8 mouse cellular contexts compared by ENCODE assay signal in the genomic region with DNA sequence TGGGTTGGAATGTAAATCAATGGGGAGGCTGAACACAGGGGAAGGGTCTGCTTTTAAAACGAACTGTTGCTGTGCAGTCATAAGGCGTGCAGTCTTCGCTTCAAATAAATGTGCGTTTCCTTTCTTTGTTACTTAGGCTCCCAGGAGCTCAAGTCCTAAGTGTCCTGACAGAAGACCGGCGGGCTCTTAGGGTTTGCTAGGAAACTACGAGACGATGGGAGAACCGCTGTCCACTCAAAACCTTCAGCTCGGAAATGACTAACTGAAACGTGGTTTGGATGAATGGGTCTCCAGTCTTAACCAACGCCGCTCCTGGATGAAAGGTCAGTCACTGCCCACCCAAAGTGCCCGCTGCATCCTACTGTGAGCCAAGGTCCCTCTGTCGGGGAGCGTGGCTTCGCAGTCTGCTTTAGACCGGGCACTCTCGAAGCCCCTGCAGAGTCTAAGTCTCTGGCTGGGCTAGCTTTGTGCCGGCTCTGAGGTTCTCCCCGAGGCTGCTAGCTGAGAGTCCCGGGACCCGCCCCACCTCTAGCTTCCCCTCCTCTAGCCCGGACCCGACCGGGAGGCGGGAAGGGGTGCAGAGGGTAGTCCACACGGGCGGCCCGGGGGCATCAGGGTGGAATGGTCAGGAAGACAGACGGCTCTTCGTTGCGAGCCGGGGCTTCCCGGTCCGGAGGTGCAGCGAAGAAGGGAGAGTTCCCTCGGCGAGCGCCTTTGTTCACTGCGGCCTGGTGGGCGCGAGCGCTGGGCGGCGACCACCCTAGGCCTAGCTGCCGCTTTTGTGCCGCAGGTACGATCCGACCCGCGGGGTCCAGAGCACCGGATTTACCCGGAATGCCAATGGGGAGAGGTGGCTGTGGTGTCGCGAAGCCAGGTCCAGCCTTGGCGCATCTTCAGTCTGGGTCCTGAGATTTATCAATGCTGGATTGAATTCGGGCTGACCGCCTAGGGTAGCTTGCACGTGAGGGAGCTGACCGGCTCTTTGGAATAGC. TPM values are rescaled to one million over a fixed set of nuclear protein-coding genes. Genes with fewer than 3 reads are reported as not detected.
DNase-seq lines count a peak whose midpoint lies in the region; ATAC-seq lines count a peak whose summit lies in the region.

No protein-coding gene starts in this region.

- WGBS in limb, embryonic 13.5 days, result under 1% methylated on average over 61 of the region's 61 CpGs
- WGBS in midbrain, embryonic 14.5 days, result under 1% methylated on average over 61 of the region's 61 CpGs
- WGBS in stomach, embryonic 16.5 days, result under 1% methylated on average over 61 of the region's 61 CpGs

- intact Hi-C loops in heart, postnatal 14 days (cut with DNase I), result no loop called here

- peak; percentile 53 for ATAC-seq in CD4-positive, CD25-positive, alpha-beta regulatory T cell, adult 4 months
- ATAC-seq in limb, embryonic 13.5 days (ENCODE audit: low FRiP score, low read depth), result peak; percentile 79
- ATAC-seq in midbrain, embryonic 14.5 days (ENCODE audit: low FRiP score, low TSS enrichment), result peak; percentile 81
- ATAC-seq in stomach, embryonic 16.5 days (ENCODE audit: insufficient read depth, low FRiP score), result peak; percentile 59

- peak overlapping the region; percentile 97 for H3K9ac ChIP-seq in limb, embryonic 13.5 days
- peak overlapping the region; percentile 95 for H3K9ac ChIP-seq in midbrain, embryonic 14.5 days (replicated peaks; ENCODE audit: low read length)
- peak overlapping the region; percentile 85 for H3K9ac ChIP-seq in stomach, embryonic 16.5 days (ENCODE audit: low read length)

- H3K27ac ChIP-seq in limb, embryonic 13.5 days, result peak overlapping the region; percentile 93
- H3K27ac ChIP-seq in midbrain, embryonic 14.5 days (replicated peaks; ENCODE audit: low read depth, low read length), result peak overlapping the region; percentile 93
- H3K27ac ChIP-seq in stomach, embryonic 16.5 days (ENCODE audit: low read length), result peak overlapping the region; percentile 84

- H3K4me3 ChIP-seq in limb, embryonic 13.5 days, result peak overlapping the region; percentile 80
- peak overlapping the region; percentile 86 for H3K4me3 ChIP-seq in midbrain, embryonic 14.5 days (replicated peaks; ENCODE audit: low read depth, low read length)
- peak overlapping the region; percentile 70 for H3K4me3 ChIP-seq in stomach, embryonic 16.5 days (replicated peaks; ENCODE audit: low read length)

- H3K4me1 ChIP-seq in limb, embryonic 13.5 days, result peaks cover 11% of the 10 kb centered on the region
- H3K4me1 ChIP-seq in midbrain, embryonic 14.5 days (ENCODE audit: control insufficient read depth, insufficient read depth, low read length), result peaks cover 9% of the 10 kb centered on the region
- H3K4me1 ChIP-seq in stomach, embryonic 16.5 days (ENCODE audit: control insufficient read depth, insufficient read depth, low read length), result no peaks in the 10 kb centered on the region

- peaks cover 17% of the 10 kb centered on the region for H3K36me3 ChIP-seq in limb, embryonic 13.5 days
- H3K36me3 ChIP-seq in midbrain, embryonic 14.5 days (ENCODE audit: control insufficient read depth, insufficient read depth, low read length), result peaks cover 14% of the 10 kb centered on the region
- H3K36me3 ChIP-seq in stomach, embryonic 16.5 days (ENCODE audit: control insufficient read depth, insufficient read depth, low read length), result peaks cover 6% of the 10 kb centered on the region

- no peaks in the 10 kb centered on the region for H3K27me3 ChIP-seq in limb, embryonic 13.5 days
- H3K27me3 ChIP-seq in midbrain, embryonic 14.5 days (ENCODE audit: control insufficient read depth, insufficient read depth, low read length), result no peaks in the 10 kb centered on the region
- no peaks in the 10 kb centered on the region for H3K27me3 ChIP-seq in stomach, embryonic 16.5 days (ENCODE audit: control insufficient read depth, insufficient read depth, low read length)

- H3K4me2 ChIP-seq in limb, embryonic 13.5 days (replicated peaks), result peak overlapping the region; percentile 73
- peak overlapping the region; percentile 69 for H3K4me2 ChIP-seq in midbrain, embryonic 14.5 days (ENCODE audit: low read length)
- peak overlapping the region; percentile 80 for H3K4me2 ChIP-seq in stomach, embryonic 16.5 days (ENCODE audit: low read depth, low read length)

- H3K9me3 ChIP-seq in limb, embryonic 13.5 days, result no peaks in the 10 kb centered on the region
- no peaks in the 10 kb centered on the region for H3K9me3 ChIP-seq in midbrain, embryonic 14.5 days (ENCODE audit: control insufficient read depth, low read length)
- no peaks in the 10 kb centered on the region for H3K9me3 ChIP-seq in stomach, embryonic 16.5 days (replicated peaks; ENCODE audit: control insufficient read depth, low read length)

- peak; percentile 10 for DNase-seq in adrenal gland, adult 2 months
- DNase-seq in adrenal gland, adult 8-10 months, result no peak
- peak; percentile 40 for DNase-seq in embryo, embryonic 11.5 days (ENCODE audit: low read depth, low spot score)
- peak; percentile 11 to 22 for DNase-seq in heart, postnatal 14 days
- peak; percentile 79 for DNase-seq in midbrain, embryonic 14.5 days

RNA-seq across cellular contexts. Expression of a gene that starts 0.8 kb away (rescaled TPM):
- total RNA-seq in adrenal gland, adult 2 months (2021), result under 1 TPM; 0.24 to 0.75 TPM
- 0.15 TPM in 1 of 2 replicates, not detected in the other for polyA plus RNA-seq in adrenal gland, adult 2 months (2012; rRNA removed)
- 1 to 10 TPM in 1 of 4 experiments, under 1 TPM in 3; 0.31 to 1.1 (median 0.54) TPM for total RNA-seq in adrenal gland, adult 8-10 months (2022)
- 10 to 100 TPM; 12.2 to 17.2 TPM for polyA plus RNA-seq in CD4-positive, CD25-positive, alpha-beta regulatory T cell, adult 4 months (2017; shearing (Covaris generic))
- 1 to 10 TPM; 1.1 to 1.3 TPM for total RNA-seq in heart, postnatal 14 days (2021)
- polyA plus RNA-seq in limb, embryonic 13.5 days (2015; fragmentation: Nextera tagmentation; extraction: Ambion mirVana), result 32.2 and 35.6 TPM in 2 replicates
- polyA plus RNA-seq in midbrain, embryonic 14.5 days (2014; fragmentation: Nextera tagmentation; extraction: Ambion mirVana), result 62.5 and 65.9 TPM in 2 replicates
- polyA plus RNA-seq in stomach, embryonic 16.5 days (2015; fragmentation: Nextera tagmentation; extraction: Ambion mirVana), result 12.1 and 14.3 TPM in 2 replicates

RNA-seq across cellular contexts. Expression of a gene that starts 54.6 kb away (rescaled TPM):
- total RNA-seq in adrenal gland, adult 2 months (2021), result under 1 TPM in 1 of 2 experiments, not detected in 1; 0.10 TPM
- polyA plus RNA-seq in adrenal gland, adult 2 months (2012; rRNA removed), result not detected in 2 replicates
- under 1 TPM in 2 of 4 experiments, not detected in 2; 0.12 to 0.13 TPM for total RNA-seq in adrenal gland, adult 8-10 months (2022)
- under 1 TPM; 0.17 to 0.29 TPM for polyA plus RNA-seq in CD4-positive, CD25-positive, alpha-beta regulatory T cell, adult 4 months (2017; shearing (Covaris generic))
- total RNA-seq in heart, postnatal 14 days (2021), result under 1 TPM in 1 of 2 experiments, not detected in 1; 0.07 TPM
- 0.05 TPM in 2 replicates for polyA plus RNA-seq in limb, embryonic 13.5 days (2015; fragmentation: Nextera tagmentation; extraction: Ambion mirVana)
- 0.08 TPM in 1 of 2 replicates, not detected in the other for polyA plus RNA-seq in midbrain, embryonic 14.5 days (2014; fragmentation: Nextera tagmentation; extraction: Ambion mirVana)
- polyA plus RNA-seq in stomach, embryonic 16.5 days (2015; fragmentation: Nextera tagmentation; extraction: Ambion mirVana), result 0.04 and 0.14 TPM in 2 replicates

Comparison
In these comparisons a context has a peak if more than half of its experiments do, and no peak if none do; other contexts are left out.
1. RNA of a gene that starts 0.8 kb away (polyA plus RNA-seq): 62.5 to 65.9 TPM in midbrain, embryonic 14.5 days, 32.2 to 35.6 TPM in limb, embryonic 13.5 days, 12.2 to 17.2 TPM in CD4-positive, CD25-positive, alpha-beta regulatory T cell, adult 4 months and 12.1 to 14.3 TPM in stomach, embryonic 16.5 days; 0.15 TPM in adrenal gland, adult 2 months; every median in the first group is over 10 times any median in the second.
2. Peak in every context shown above with its lines, with median percentiles within 50 percentile points of each other: ATAC-seq, H3K27ac ChIP-seq, H3K4me2 ChIP-seq, H3K4me3 ChIP-seq and H3K9ac ChIP-seq.